Comparison of ENCODE assay signal across 10 mouse cellular contexts in the genomic region with DNA sequence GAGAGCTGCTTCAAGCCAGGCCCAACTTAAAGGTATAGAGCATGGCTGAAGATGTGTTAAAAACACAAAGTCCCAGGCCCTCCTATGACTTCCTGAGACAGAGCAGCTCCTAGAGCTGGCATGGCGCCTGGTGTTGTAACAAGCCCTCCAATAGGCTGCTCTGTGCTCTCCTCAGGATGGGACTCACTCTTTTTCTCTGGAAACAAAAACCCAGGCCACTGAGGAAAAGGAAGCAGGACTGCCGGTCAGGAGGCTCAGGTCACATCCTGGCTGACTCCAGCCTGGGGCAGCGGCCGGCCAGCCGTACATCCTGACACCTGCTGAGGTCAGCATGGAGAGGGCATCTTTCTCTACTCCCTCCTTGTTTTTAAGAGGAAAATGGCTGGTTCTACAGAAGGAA. TPM values are rescaled to one million over a fixed set of nuclear protein-coding genes. Genes with fewer than 3 reads are reported as not detected.
DNase-seq lines count a peak whose midpoint lies in the region; ATAC-seq and TF ChIP-seq lines count a peak whose summit lies in the region.
"Had no signal": no experiment of that assay in that cellular context is flagged by ENCODE, and none has a peak within 500 bp of the region (broad histone marks: within the 10 kb centered on the region; RNA-seq: fewer than 3 reads in every experiment).

No protein-coding gene starts in this region.

- H3K9me3 ChIP-seq in forebrain, embryonic 13.5 days (replicated peaks) = no peaks in the 10 kb centered on the region
- H3K9me3 ChIP-seq in forebrain, postnatal 0 days (ENCODE audit: low read length) = no peaks in the 10 kb centered on the region
- no peaks in the 10 kb centered on the region for H3K9me3 ChIP-seq in heart, embryonic 13.5 days
- no peaks in the 10 kb centered on the region for H3K9me3 ChIP-seq in midbrain, embryonic 14.5 days (ENCODE audit: control insufficient read depth, low read length)
- H3K9me3 ChIP-seq: limb, embryonic 12.5 days had no signal

- no peak overlapping the region for H3K4me3 ChIP-seq in forebrain, embryonic 13.5 days
- no peak overlapping the region for H3K4me3 ChIP-seq in forebrain, postnatal 0 days (ENCODE audit: low read depth, low read length)
- H3K4me3 ChIP-seq in heart, embryonic 13.5 days = no peak overlapping the region
- H3K4me3 ChIP-seq in midbrain, embryonic 14.5 days (replicated peaks; ENCODE audit: low read depth, low read length) = no peak overlapping the region
- H3K4me3 ChIP-seq: erythroblast, embryonic 14.5 days; limb, embryonic 12.5 days had no signal

- no peaks in the 10 kb centered on the region for H3K27me3 ChIP-seq in forebrain, embryonic 13.5 days
- no peaks in the 10 kb centered on the region for H3K27me3 ChIP-seq in forebrain, postnatal 0 days (ENCODE audit: insufficient read depth, low read length)
- no peaks in the 10 kb centered on the region for H3K27me3 ChIP-seq in heart, embryonic 13.5 days (replicated peaks)
- no peaks in the 10 kb centered on the region for H3K27me3 ChIP-seq in midbrain, embryonic 14.5 days (ENCODE audit: control insufficient read depth, insufficient read depth, low read length)
- H3K27me3 ChIP-seq: limb, embryonic 12.5 days had no signal

- WGBS in forebrain, embryonic 13.5 days = 67% methylated on average over 5 of the region's 5 CpGs
- 60% methylated on average over 5 of the region's 5 CpGs for WGBS in forebrain, postnatal 0 days
- WGBS in heart, embryonic 13.5 days = 68% methylated on average over 5 of the region's 5 CpGs
- WGBS in midbrain, embryonic 14.5 days = 65% methylated on average over 5 of the region's 5 CpGs

- peaks cover 4% of the 10 kb centered on the region; the same call in 1 of the 2 replicates for H3K36me3 ChIP-seq in forebrain, embryonic 13.5 days (ENCODE audit: poor library complexity, severe bottlenecking)
- no peaks in the 10 kb centered on the region for H3K36me3 ChIP-seq in forebrain, postnatal 0 days (ENCODE audit: insufficient read depth)
- H3K36me3 ChIP-seq in heart, embryonic 13.5 days = peaks cover 17% of the 10 kb centered on the region
- H3K36me3 ChIP-seq in midbrain, embryonic 14.5 days (ENCODE audit: control insufficient read depth, insufficient read depth, low read length) = no peaks in the 10 kb centered on the region

- peaks cover 56% of the 10 kb centered on the region for H3K4me1 ChIP-seq in forebrain, embryonic 13.5 days
- peaks cover 26% of the 10 kb centered on the region for H3K4me1 ChIP-seq in forebrain, postnatal 0 days (ENCODE audit: insufficient read depth)
- H3K4me1 ChIP-seq in heart, embryonic 13.5 days = peaks cover 90% of the 10 kb centered on the region
- H3K4me1 ChIP-seq in midbrain, embryonic 14.5 days (ENCODE audit: control insufficient read depth, insufficient read depth, low read length) = peaks cover 22% of the 10 kb centered on the region

- no peak for TF ChIP-seq CTCF in forebrain, postnatal 0 days (IDR thresholded peaks at IDR 0.05; ENCODE audit: low read depth)

- ATAC-seq in forebrain, embryonic 13.5 days = no peak
- ATAC-seq in forebrain, postnatal 0 days = no peak
- ATAC-seq in heart, embryonic 13.5 days (ENCODE audit: extremely low read depth, insufficient number of reproducible peaks, low FRiP score, low TSS enrichment) = peak; percentile 25; the same call in 1 of the 2 replicates
- ATAC-seq in midbrain, embryonic 14.5 days (ENCODE audit: low FRiP score, low TSS enrichment) = no peak

- H3K9ac ChIP-seq in forebrain, embryonic 13.5 days = no peak overlapping the region
- H3K9ac ChIP-seq in forebrain, postnatal 0 days = no peak overlapping the region
- H3K9ac ChIP-seq in heart, embryonic 13.5 days = no peak overlapping the region
- no peak overlapping the region for H3K9ac ChIP-seq in midbrain, embryonic 14.5 days (replicated peaks; ENCODE audit: low read length)
- H3K9ac ChIP-seq: limb, embryonic 12.5 days had no signal

- H3K27ac ChIP-seq in forebrain, embryonic 13.5 days = peak overlapping the region; percentile 59; the same call in 1 of the 2 replicates
- H3K27ac ChIP-seq in forebrain, postnatal 0 days (ENCODE audit: low read depth, low read length) = no peak overlapping the region
- peak overlapping the region; percentile 75 for H3K27ac ChIP-seq in heart, embryonic 13.5 days (replicated peaks)
- H3K27ac ChIP-seq in midbrain, embryonic 14.5 days (replicated peaks; ENCODE audit: low read depth, low read length) = no peak overlapping the region

- DNase-seq in forebrain, postnatal 0 days = no peak
- DNase-seq in adipocyte (ENCODE audit: low spot score) = peak; percentile 39
- peak; percentile 74 to 85 for DNase-seq in kidney, postnatal 25 days
- no peak for DNase-seq in midbrain, embryonic 14.5 days
- DNase-seq in yolk sac, embryonic 10.5 days (ENCODE audit: low spot score) = no peak
- no peak for DNase-seq in cerebellum, adult 18-20 months

- no peak overlapping the region for H3K4me2 ChIP-seq in forebrain, embryonic 13.5 days
- no peak overlapping the region for H3K4me2 ChIP-seq in forebrain, postnatal 0 days (ENCODE audit: low read depth)
- H3K4me2 ChIP-seq in heart, embryonic 13.5 days = peak overlapping the region; percentile 42
- no peak overlapping the region for H3K4me2 ChIP-seq in midbrain, embryonic 14.5 days (ENCODE audit: low read length)
- H3K4me2 ChIP-seq: limb, embryonic 12.5 days had no signal

RNA-seq across cellular contexts. Expression of gene Amotl1, which starts 36.3 kb away (rescaled TPM):
- polyA plus RNA-seq in forebrain, embryonic 13.5 days (2015; fragmentation: Nextera tagmentation; extraction: Ambion mirVana) = 10.6 and 11.9 TPM in 2 replicates
- total RNA-seq in forebrain, postnatal 0 days (2014; rRNA removed) = 21.8 and 31.4 TPM in 2 replicates
- 3.1 and 5.2 TPM in 2 replicates for polyA plus RNA-seq in forebrain, postnatal 0 days (2015; fragmentation: Nextera tagmentation; extraction: Ambion mirVana)
- polyA plus RNA-seq in heart, embryonic 13.5 days (2015; fragmentation: Nextera tagmentation; extraction: Ambion mirVana) = 15.3 and 15.7 TPM in 2 replicates
- 8.7 and 12.5 TPM in 2 replicates for polyA plus RNA-seq in midbrain, embryonic 14.5 days (2014; fragmentation: Nextera tagmentation; extraction: Ambion mirVana)

Comparison
In these comparisons a context has a peak if more than half of its experiments do, and no peak if none do; other contexts are left out.
1. H3K27ac ChIP-seq: peak in forebrain, embryonic 13.5 days (single experiment) and heart, embryonic 13.5 days (single experiment); none in forebrain, postnatal 0 days (single experiment) and midbrain, embryonic 14.5 days (single experiment).
2. DNase-seq: peak in adipocyte (single experiment) and kidney, postnatal 25 days (2 of 2); none in forebrain, postnatal 0 days (single experiment), midbrain, embryonic 14.5 days (single experiment), yolk sac, embryonic 10.5 days (single experiment) and cerebellum, adult 18-20 months (0 of 2).